Mouse (Mus musculus) lung, embryonic 16.5 days (tissue): ENCODE measurements around the gene Akap10. TPM values are rescaled to one million over a fixed set of nuclear protein-coding genes. Genes with fewer than 3 reads are reported as not detected.
"Not testable (repeated sequence)": the region's sequence is repeated elsewhere in the genome, so short reads cannot be mapped to it uniquely, and the experiment has no call there.

ENCODE experiments used
- ATAC-seq: fragments of 200-750 bp; cut with Nextera tagmentation; 2 replicates; pipeline ENCODE4 v1.8.0; 2017; ENCODE audit warnings: low read depth, mild to moderate bottlenecking, moderate library complexity
- H3K27ac ChIP-seq: fragments of 300-500 bp; sonication (generic); 2 replicates; pipeline ENCODE4 v1.5.1; 2014; ENCODE audit warnings: mild to moderate bottlenecking, control low read depth, low read length
- H3K27me3 ChIP-seq: fragments of 300-500 bp; sonication (generic); 2 replicates; pipeline ENCODE4 v1.6.1; 2014; ENCODE audit warnings: low read depth, low read length, mixed read lengths; ENCODE audit not compliant: control insufficient read depth, insufficient read depth
- H3K36me3 ChIP-seq: fragments of 300-500 bp; sonication (generic); 2 replicates; pipeline ENCODE4 v1.6.1; 2014; ENCODE audit warnings: low read length; ENCODE audit not compliant: control insufficient read depth, insufficient read depth
- H3K4me1 ChIP-seq: fragments of 300-500 bp; sonication (generic); replicated peaks from 2 replicates; pipeline ENCODE4 v1.6.1; 2014; ENCODE audit warnings: low read length, mixed read lengths; ENCODE audit not compliant: control insufficient read depth, insufficient read depth
- H3K4me2 ChIP-seq: fragments of 300-500 bp; sonication (generic); 2 replicates; pipeline ENCODE4 v1.6.1; 2014; ENCODE audit warnings: low read depth, low read length, control low read depth
- H3K4me3 ChIP-seq: fragments of 300-500 bp; sonication (generic); 2 replicates; pipeline ENCODE4 v1.5.1; 2014; ENCODE audit warnings: mild to moderate bottlenecking, low read length, control low read depth
- H3K9ac ChIP-seq: fragments of 300-500 bp; sonication (generic); 2 replicates; pipeline ENCODE4 v1.6.1; 2014; ENCODE audit warnings: low read length, control low read depth
- H3K9me3 ChIP-seq: fragments of 300-500 bp; sonication (generic); 2 replicates; pipeline ENCODE4 v1.6.1; 2016; ENCODE audit warnings: low read length; ENCODE audit not compliant: control insufficient read depth
- WGBS: fragments of 180-500 bp; shearing (Covaris S2); extraction: QIAGEN DNeasy Blood & Tissue Kit; methylation state at CpG from one replicate; pipeline ENCODE4 v1.1.7; 2014; 5-methylcytosine and 5-hydroxymethylcytosine counted together
- polyA plus RNA-seq: library from polyadenylated mRNA; unstranded; fragments of >200 nt; fragmentation: Nextera tagmentation; extraction: Ambion mirVana; gene quantifications from 2 replicates; pipeline ENCODE4 v1.2.1, GENCODE M21; 2015

Gene Akap10
- polyA plus RNA-seq, 1 experiment from 2014 or later: 15.5 TPM

DNA sequence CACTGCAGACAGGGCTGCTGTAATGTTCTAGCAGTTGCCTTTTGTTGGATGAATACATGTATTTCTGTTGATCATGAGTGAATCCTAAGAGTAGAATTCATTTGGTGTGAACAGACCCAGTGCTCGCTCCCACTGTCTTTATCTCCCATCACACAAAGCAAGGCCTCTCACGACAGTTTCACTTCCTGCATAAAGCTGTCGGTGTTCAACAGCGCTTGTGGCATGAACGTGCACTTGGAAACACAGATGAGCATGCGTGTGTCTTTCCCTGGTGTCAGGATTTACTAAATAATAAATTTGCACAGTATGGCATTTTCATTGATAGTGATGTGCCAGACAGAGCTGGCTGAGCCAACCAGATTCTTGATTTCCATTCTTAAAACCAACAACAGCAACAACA, 32.6 kb upstream of the Akap10 start:
- WGBS: 49% methylated on average over 6 of the region's 6 CpGs
- no peaks in the 10 kb centered on the region for H3K9me3 ChIP-seq
- no peak for ATAC-seq
- no peaks in the 10 kb centered on the region for H3K36me3 ChIP-seq
- H3K27ac ChIP-seq: no peak overlapping the region
- H3K27me3 ChIP-seq: peaks cover 5% of the 10 kb centered on the region; the same call in 1 of the 2 replicates
- H3K4me3 ChIP-seq: no peak overlapping the region
- no peak overlapping the region for H3K4me2 ChIP-seq
- no peak overlapping the region for H3K9ac ChIP-seq
- no peaks in the 10 kb centered on the region for H3K4me1 ChIP-seq

GRCm38 (mm10) chr11:61960096-61960495, 30.0 kb upstream of the Akap10 start:
- H3K36me3 ChIP-seq: no peaks in the 10 kb centered on the region
- H3K4me2 ChIP-seq: no peak overlapping the region
- H3K4me1 ChIP-seq: peaks cover 5% of the 10 kb centered on the region; the same call in 1 of the 2 replicates
- H3K4me3 ChIP-seq: no peak overlapping the region
- no peak overlapping the region for H3K9ac ChIP-seq
- no peak overlapping the region for H3K27ac ChIP-seq
- 70% methylated on average over 2 of the region's 2 CpGs for WGBS
- no peak for ATAC-seq
- H3K9me3 ChIP-seq: no peaks in the 10 kb centered on the region
- H3K27me3 ChIP-seq: peaks cover 14% of the 10 kb centered on the region

DNA sequence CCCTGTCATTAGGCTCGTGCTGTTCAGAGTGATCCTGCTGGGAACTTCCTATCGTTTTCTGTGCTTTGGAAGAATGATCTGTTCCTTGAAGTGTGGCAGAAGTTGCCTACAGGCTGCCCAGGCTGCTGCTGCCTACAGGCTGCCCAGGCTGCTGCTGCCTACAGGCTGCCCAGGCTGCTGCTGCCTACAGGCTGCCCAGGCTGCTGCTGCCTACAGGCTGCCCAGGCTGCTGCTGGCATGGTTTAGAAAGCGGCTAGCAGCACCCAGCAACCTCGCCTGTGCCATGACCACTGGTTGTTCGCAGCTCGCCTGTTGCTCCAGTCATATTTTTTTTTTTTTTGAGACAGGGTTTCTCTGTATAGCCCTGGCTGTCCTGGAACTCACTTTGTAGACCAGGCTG, 28.7 kb upstream of the Akap10 start:
- not testable (repeated sequence) for H3K27ac ChIP-seq, H3K9ac ChIP-seq, H3K9me3 ChIP-seq, H3K4me1 ChIP-seq, ATAC-seq, H3K4me3 ChIP-seq, H3K36me3 ChIP-seq, H3K4me2 ChIP-seq
- H3K27me3 ChIP-seq: peaks cover 14% of the 10 kb centered on the region
- 59% methylated on average over 6 of the region's 6 CpGs for WGBS

DNA sequence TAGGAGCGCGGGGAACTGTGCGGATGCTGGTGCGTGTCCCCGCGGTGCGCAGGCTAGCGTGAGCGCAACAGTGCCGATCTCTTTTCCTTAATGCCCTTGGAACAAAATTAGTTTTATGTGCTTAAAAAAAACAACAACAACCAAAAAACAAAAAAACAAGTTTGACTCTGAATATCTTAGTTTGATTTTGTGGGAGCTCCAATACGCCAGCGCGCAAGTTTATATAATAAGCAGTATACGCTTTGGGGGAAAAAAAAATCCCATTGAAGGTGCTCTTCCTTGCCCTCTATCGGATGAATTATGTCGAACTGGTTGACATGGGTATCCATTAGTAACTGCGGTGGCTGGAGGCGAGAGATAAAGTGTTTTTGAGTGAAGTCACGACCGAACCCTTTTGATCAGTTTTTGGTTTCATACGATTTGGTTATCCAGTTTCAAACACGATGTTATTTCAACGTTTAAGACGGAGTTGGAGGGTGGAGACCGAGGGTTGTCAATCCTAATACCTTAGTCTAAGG, 27.3 kb upstream of the Akap10 start:
- H3K9ac ChIP-seq: peak overlapping the region; percentile 55; the same call in 1 of the 2 replicates
- H3K27ac ChIP-seq: no peak overlapping the region
- ATAC-seq: no peak; the same call in 1 of the 2 replicates
- no peaks in the 10 kb centered on the region for H3K36me3 ChIP-seq
- peak overlapping the region; percentile 90 for H3K4me2 ChIP-seq
- H3K4me3 ChIP-seq: peak overlapping the region; percentile 63
- H3K27me3 ChIP-seq: peaks cover 14% of the 10 kb centered on the region
- H3K4me1 ChIP-seq: peaks cover 5% of the 10 kb centered on the region; the same call in 1 of the 2 replicates
- no peaks in the 10 kb centered on the region for H3K9me3 ChIP-seq
- 3% methylated on average over 25 of the region's 25 CpGs for WGBS

DNA sequence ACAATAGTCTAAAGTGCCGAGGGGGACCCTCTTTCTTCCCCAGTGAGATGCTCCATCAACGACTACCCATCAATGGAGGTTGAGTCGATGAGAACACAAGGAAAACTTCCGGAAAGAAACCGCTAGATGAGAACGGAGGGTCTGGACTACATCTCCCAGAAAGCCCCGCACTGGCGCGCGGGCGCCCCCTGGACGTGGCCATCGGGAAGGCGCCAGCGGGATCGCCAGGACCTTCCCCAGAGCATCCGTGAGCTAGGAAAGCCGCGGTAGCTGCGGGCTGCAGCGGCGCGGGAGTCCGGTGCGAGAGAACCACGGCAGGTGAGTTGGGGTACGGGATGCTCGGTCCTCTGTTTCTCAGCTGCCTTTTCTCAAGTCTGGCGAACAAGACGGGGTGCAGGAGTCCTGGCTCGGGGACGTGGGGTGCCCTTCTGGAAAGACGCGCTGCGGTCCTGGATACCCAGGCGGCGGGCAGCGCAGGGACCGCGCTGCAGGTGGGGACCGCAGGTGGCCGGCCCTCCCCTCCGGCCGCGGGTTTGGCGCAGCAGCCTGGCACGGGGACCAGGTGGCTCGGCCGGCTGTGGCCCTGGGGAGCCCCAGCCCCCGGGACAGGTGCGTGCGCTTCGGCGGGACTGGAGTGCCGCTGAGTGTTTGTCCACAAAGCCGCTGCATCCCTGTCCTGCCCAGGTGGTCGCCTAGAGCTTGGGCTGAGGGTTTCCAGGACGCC, 26.7 kb upstream of the Akap10 start, which contains the start of gene Specc1:
Gene Specc1 (plus strand): TSS at position 192 of the 724 bp plus-strand sequence.
- H3K4me2 ChIP-seq: peak within 1 kb of the TSS; percentile 90
- H3K27ac ChIP-seq: no peak within 1 kb of the TSS
- peak within 1 kb of the TSS; percentile 55 for H3K9ac ChIP-seq
- ATAC-seq: peak; percentile 93
- no peaks in the 10 kb centered on the region for H3K36me3 ChIP-seq
- H3K9me3 ChIP-seq: no peaks in the 10 kb centered on the region
- peaks cover 5% of the 10 kb centered on the region; the same call in 1 of the 2 replicates for H3K4me1 ChIP-seq
- WGBS: under 1% methylated on average over 58 of the region's 58 CpGs
- H3K4me3 ChIP-seq: peak within 1 kb of the TSS; percentile 63
- H3K27me3 ChIP-seq: peaks cover 14% of the 10 kb centered on the region

GRCm38 (mm10) chr11:61955951-61956350, 25.9 kb upstream of the Akap10 start:
- 71% methylated on average over 6 of the region's 6 CpGs for WGBS
- ATAC-seq: no peak
- H3K9ac ChIP-seq: no peak overlapping the region
- H3K36me3 ChIP-seq: no peaks in the 10 kb centered on the region
- H3K9me3 ChIP-seq: no peaks in the 10 kb centered on the region
- no peak overlapping the region for H3K27ac ChIP-seq
- peaks cover 14% of the 10 kb centered on the region for H3K27me3 ChIP-seq
- H3K4me3 ChIP-seq: no peak overlapping the region
- no peak overlapping the region for H3K4me2 ChIP-seq
- H3K4me1 ChIP-seq: peaks cover 5% of the 10 kb centered on the region; the same call in 1 of the 2 replicates

GRCm38 (mm10) chr11:61955136-61955535, 25.1 kb upstream of the Akap10 start:
- Histone ChIP-seq H3K9me3 (no peaks in the 10 kb centered on the region), H3K9ac (no peak overlapping the region), H3K36me3 (no peaks in the 10 kb centered on the region), H3K27me3 (peaks cover 14% of the 10 kb centered on the region), H3K4me3 (no peak overlapping the region), H3K27ac (no peak overlapping the region), H3K4me2 (no peak overlapping the region), H3K4me1 (peaks cover 5% of the 10 kb centered on the region; the same call in 1 of the 2 replicates)
- 69% methylated on average over 6 of the region's 6 CpGs for WGBS
- ATAC-seq: no peak

- ATAC-seq: no peak
- Histone ChIP-seq H3K4me3 (no peak overlapping the region), H3K4me1 (no peaks in the 10 kb centered on the region), H3K27ac (no peak overlapping the region), H3K27me3 (no peaks in the 10 kb centered on the region), H3K9me3 (no peaks in the 10 kb centered on the region), H3K9ac (no peak overlapping the region), H3K36me3 (no peaks in the 10 kb centered on the region), H3K4me2 (no peak overlapping the region)
- 16% methylated on average over 10 of the region's 10 CpGs for WGBS
Observed at GRCm38 (mm10) chr11:61950632-61951031, 20.6 kb upstream of the Akap10 start.

- ATAC-seq: no peak
- Histone ChIP-seq H3K4me3 (no peak overlapping the region), H3K27ac (no peak overlapping the region), H3K36me3 (no peaks in the 10 kb centered on the region), H3K9me3 (no peaks in the 10 kb centered on the region), H3K27me3 (no peaks in the 10 kb centered on the region), H3K4me2 (no peak overlapping the region), H3K9ac (no peak overlapping the region), H3K4me1 (no peaks in the 10 kb centered on the region)
- 2% methylated on average over 3 of the region's 3 CpGs for WGBS
Observed at GRCm38 (mm10) chr11:61949315-61949714, 19.3 kb upstream of the Akap10 start.
